Mouse (Mus musculus) heart, postnatal 0 days (tissue): ENCODE data around the gene B4galt1.

Experiments used
- CTCF ChIP-seq: IDR thresholded peaks from 2 replicates; pipeline ENCODE4 v1.5.1; 2016; ENCODE audit warnings: antibody characterized with exemption, control low read depth, low read depth
- EP300 ChIP-seq: IDR thresholded peaks from 2 replicates; pipeline ENCODE4 v1.6.1; 2016; ENCODE audit warnings: antibody characterized with exemption, low read depth

DNA sequence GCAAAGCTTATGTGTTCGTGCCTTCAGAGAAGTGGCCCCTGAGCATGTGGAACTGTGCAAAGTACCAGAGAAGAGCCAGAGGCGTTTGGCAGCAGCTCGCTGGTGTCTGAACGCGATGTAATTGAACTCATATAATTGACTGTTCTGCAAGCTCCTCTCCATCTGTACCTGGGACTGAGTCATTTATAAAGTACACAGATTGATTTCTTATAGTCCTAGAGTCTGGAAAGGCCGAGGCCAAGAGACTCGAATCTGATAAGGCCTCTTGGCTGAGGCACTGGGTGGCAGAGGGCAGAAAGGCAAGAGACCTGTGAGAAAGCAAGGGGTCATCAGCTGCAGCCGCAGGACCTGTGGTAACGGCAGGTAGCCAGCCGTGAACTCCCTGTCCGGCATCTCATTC, 35.0 kb upstream of the B4galt1 start:
- TF ChIP-seq CTCF (no peak), EP300 (no peak)
